Mouse (Mus musculus): Measurements from ENCODE around the gene Grasp. TPM values are rescaled to one million over a fixed set of nuclear protein-coding genes. Genes with fewer than 3 reads are reported as not detected.

The Grasp gene
- polyA plus RNA-seq, 1 experiment from 2014 or later: 6.4 TPM

GRCm38 (mm10) chr15:101191459-101192259 is 32.3 kb upstream of the Grasp start:
- Histone ChIP-seq H3K9ac (replicated peaks; ENCODE audit: low read depth, low read length) (no peak overlapping the region), H3K4me1 (ENCODE audit: control insufficient read depth, insufficient read depth, low read length) (peaks cover 20% of the 10 kb centered on the region), H3K36me3 (ENCODE audit: control insufficient read depth, insufficient read depth, low read length) (peaks cover 22% of the 10 kb centered on the region), H3K27me3 (ENCODE audit: control insufficient read depth, insufficient read depth, low read length) (no peaks in the 10 kb centered on the region), H3K9me3 (ENCODE audit: control insufficient read depth, low read depth, low read length) (no peaks in the 10 kb centered on the region), H3K4me3 (ENCODE audit: low read depth, low read length) (no peak overlapping the region), H3K27ac (ENCODE audit: low read length) (peak overlapping the region; percentile 33; the same call in 1 of the 2 replicates), H3K4me2 (replicated peaks; ENCODE audit: low read depth, low read length) (no peak overlapping the region)
- ATAC-seq (ENCODE audit: insufficient number of reproducible peaks, insufficient read depth, low FRiP score, low read depth): no peak
- WGBS: 31% methylated on average over 13 of the region's 13 CpGs

DNA sequence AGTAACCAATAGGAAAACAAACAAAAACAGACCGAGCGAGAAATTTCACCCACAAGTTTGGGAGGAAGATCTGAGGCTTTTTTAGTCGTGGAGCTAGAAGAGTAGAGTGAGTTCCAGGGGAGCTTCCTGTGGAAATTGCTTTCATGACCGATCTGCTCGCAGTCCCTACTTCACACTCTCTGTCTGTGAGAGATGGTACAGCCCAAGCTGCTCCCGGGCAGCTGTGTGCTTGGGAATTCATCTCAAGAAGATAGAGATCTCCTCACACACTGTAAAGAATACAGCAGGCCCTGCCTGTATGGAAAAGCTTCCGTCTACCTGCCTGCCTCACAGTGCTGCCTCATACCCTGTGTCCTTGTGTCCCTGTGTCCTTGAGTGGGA is 31.7 kb upstream of the Grasp start:
- Histone ChIP-seq H3K4me2 (replicated peaks; ENCODE audit: low read depth, low read length) (no peak overlapping the region), H3K36me3 (ENCODE audit: control insufficient read depth, insufficient read depth, low read length) (peaks cover 22% of the 10 kb centered on the region), H3K9me3 (ENCODE audit: control insufficient read depth, low read depth, low read length) (no peaks in the 10 kb centered on the region), H3K27ac (ENCODE audit: low read length) (no peak overlapping the region), H3K4me1 (ENCODE audit: control insufficient read depth, insufficient read depth, low read length) (peaks cover 20% of the 10 kb centered on the region), H3K9ac (replicated peaks; ENCODE audit: low read depth, low read length) (no peak overlapping the region), H3K4me3 (ENCODE audit: low read depth, low read length) (no peak overlapping the region), H3K27me3 (ENCODE audit: control insufficient read depth, insufficient read depth, low read length) (no peaks in the 10 kb centered on the region)
- 54% methylated on average over 7 of the region's 7 CpGs for WGBS
- ATAC-seq (ENCODE audit: insufficient number of reproducible peaks, insufficient read depth, low FRiP score, low read depth): no peak

DNA sequence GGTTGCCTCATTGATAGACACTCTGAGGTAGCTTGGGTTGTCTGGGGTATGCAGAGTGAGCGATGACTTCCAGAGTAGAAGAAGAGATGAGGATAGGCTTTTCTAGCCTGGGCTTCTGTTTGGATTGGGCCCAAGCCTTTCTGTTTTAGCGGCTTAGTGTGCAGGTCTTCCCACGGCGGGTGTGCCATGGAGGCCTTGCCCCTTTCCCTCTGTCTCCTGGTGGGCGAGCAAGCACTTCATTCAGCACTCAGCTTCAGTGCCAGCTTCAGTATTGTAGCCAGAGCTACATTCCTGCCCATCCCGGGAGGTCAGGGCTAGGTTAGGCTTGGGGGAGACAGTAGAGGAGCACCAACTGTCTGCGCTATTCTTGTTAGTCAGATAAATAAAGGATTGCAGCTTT is 31.3 kb upstream of the Grasp start:
- no peak overlapping the region for H3K4me3 ChIP-seq (ENCODE audit: low read depth, low read length)
- peaks cover 20% of the 10 kb centered on the region for H3K4me1 ChIP-seq (ENCODE audit: control insufficient read depth, insufficient read depth, low read length)

DNA sequence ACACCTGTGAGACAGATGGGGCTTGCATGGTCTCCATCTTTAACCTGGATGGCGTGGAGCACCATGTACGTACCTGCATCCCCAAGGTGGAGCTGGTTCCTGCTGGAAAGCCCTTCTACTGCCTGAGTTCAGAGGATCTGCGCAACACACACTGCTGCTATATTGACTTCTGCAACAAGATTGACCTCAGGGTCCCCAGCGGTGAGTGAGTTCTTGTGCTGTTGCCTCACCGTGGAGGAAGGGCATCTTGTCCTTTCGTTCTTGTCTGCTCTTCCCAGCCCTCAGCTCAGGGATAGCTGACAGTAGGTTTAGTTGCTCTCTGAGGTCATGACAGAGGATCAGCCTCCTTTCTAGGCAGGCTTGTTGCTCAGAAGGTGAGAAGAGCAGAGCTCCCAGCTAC is 30.0 kb upstream of the Grasp start:
- Histone ChIP-seq H3K4me1 (ENCODE audit: control insufficient read depth, insufficient read depth, low read length) (peaks cover 20% of the 10 kb centered on the region), H3K27ac (ENCODE audit: low read length) (no peak overlapping the region), H3K27me3 (ENCODE audit: control insufficient read depth, insufficient read depth, low read length) (no peaks in the 10 kb centered on the region), H3K9me3 (ENCODE audit: control insufficient read depth, low read depth, low read length) (no peaks in the 10 kb centered on the region), H3K9ac (replicated peaks; ENCODE audit: low read depth, low read length) (no peak overlapping the region), H3K36me3 (ENCODE audit: control insufficient read depth, insufficient read depth, low read length) (peaks cover 25% of the 10 kb centered on the region), H3K4me3 (ENCODE audit: low read depth, low read length) (no peak overlapping the region), H3K4me2 (replicated peaks; ENCODE audit: low read depth, low read length) (no peak overlapping the region)
- WGBS: 86% methylated on average over 6 of the region's 6 CpGs
- no peak for ATAC-seq (ENCODE audit: insufficient number of reproducible peaks, insufficient read depth, low FRiP score, low read depth)

More for the DNA sequence above, 31.3 kb upstream of the Grasp start:
- Histone ChIP-seq H3K9ac (replicated peaks; ENCODE audit: low read depth, low read length) (no peak overlapping the region), H3K36me3 (ENCODE audit: control insufficient read depth, insufficient read depth, low read length) (peaks cover 22% of the 10 kb centered on the region), H3K27ac (ENCODE audit: low read length) (no peak overlapping the region), H3K9me3 (ENCODE audit: control insufficient read depth, low read depth, low read length) (no peaks in the 10 kb centered on the region), H3K27me3 (ENCODE audit: control insufficient read depth, insufficient read depth, low read length) (no peaks in the 10 kb centered on the region), H3K4me2 (replicated peaks; ENCODE audit: low read depth, low read length) (no peak overlapping the region)
- ATAC-seq (ENCODE audit: insufficient number of reproducible peaks, insufficient read depth, low FRiP score, low read depth): no peak
- 80% methylated on average over 7 of the region's 7 CpGs for WGBS

DNA sequence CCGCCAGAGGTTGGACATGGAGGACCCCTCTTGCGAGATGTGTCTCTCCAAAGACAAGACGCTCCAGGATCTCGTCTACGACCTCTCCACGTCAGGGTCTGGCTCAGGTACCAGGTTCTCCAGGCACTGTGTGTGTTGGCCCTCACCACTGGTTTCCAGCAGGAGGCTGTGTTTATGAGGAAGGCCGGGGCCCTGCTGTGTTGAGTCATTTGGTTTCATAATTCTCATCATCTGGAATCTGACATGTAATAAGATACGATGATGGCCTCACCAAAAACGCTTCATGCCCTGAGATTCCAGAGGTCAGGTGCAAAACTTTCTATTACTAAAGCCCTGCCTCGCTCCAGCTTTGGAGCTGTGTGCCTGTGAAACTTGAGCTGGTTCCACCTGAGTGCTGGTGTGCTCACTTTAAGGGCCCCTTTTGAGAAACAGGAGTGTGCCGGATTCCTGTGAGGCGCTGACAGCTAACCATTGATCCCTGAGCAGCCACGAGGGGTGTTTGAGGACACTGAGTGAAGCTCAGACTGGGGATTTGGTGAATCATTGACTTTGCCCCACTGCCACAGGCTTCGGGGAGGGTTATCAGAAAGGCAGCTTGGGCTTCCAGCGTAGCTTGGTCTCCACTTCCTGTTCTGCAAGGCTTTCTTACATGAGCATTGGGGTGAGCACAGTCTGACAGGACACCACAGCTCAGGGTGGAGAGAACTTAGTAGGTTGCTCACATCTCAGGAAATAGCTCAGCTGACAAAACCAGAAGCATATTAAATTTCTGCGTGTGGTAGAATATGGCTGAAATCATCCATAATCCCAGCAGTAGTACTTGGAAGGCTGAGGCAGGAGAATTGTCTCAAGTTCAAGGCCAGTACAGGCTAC is 28.8 kb upstream of the Grasp start:
- Histone ChIP-seq H3K4me3 (ENCODE audit: low read depth, low read length) (no peak overlapping the region), H3K27ac (ENCODE audit: low read length) (no peak overlapping the region), H3K27me3 (ENCODE audit: control insufficient read depth, insufficient read depth, low read length) (no peaks in the 10 kb centered on the region), H3K4me2 (replicated peaks; ENCODE audit: low read depth, low read length) (no peak overlapping the region), H3K9ac (replicated peaks; ENCODE audit: low read depth, low read length) (no peak overlapping the region), H3K4me1 (ENCODE audit: control insufficient read depth, insufficient read depth, low read length) (peaks cover 20% of the 10 kb centered on the region), H3K36me3 (ENCODE audit: control insufficient read depth, insufficient read depth, low read length) (peaks cover 32% of the 10 kb centered on the region), H3K9me3 (ENCODE audit: control insufficient read depth, low read depth, low read length) (no peaks in the 10 kb centered on the region)
- no peak for ATAC-seq (ENCODE audit: insufficient number of reproducible peaks, insufficient read depth, low FRiP score, low read depth)
- WGBS: 75% methylated on average over 16 of the region's 16 CpGs

GRCm38 (mm10) chr15:101196079-101196795 is 27.8 kb upstream of the Grasp start:
- H3K9me3 ChIP-seq (ENCODE audit: control insufficient read depth, low read depth, low read length): no peaks in the 10 kb centered on the region
- H3K9ac ChIP-seq (replicated peaks; ENCODE audit: low read depth, low read length): no peak overlapping the region
- H3K36me3 ChIP-seq (ENCODE audit: control insufficient read depth, insufficient read depth, low read length): peaks cover 43% of the 10 kb centered on the region
- H3K4me1 ChIP-seq (ENCODE audit: control insufficient read depth, insufficient read depth, low read length): peaks cover 14% of the 10 kb centered on the region
- H3K4me3 ChIP-seq (ENCODE audit: low read depth, low read length): no peak overlapping the region
- H3K4me2 ChIP-seq (replicated peaks; ENCODE audit: low read depth, low read length): no peak overlapping the region
- no peaks in the 10 kb centered on the region for H3K27me3 ChIP-seq (ENCODE audit: control insufficient read depth, insufficient read depth, low read length)
- ATAC-seq (ENCODE audit: insufficient number of reproducible peaks, insufficient read depth, low FRiP score, low read depth): no peak
- H3K27ac ChIP-seq (ENCODE audit: low read length): no peak overlapping the region
- 92% methylated on average over 8 of the region's 8 CpGs for WGBS

DNA sequence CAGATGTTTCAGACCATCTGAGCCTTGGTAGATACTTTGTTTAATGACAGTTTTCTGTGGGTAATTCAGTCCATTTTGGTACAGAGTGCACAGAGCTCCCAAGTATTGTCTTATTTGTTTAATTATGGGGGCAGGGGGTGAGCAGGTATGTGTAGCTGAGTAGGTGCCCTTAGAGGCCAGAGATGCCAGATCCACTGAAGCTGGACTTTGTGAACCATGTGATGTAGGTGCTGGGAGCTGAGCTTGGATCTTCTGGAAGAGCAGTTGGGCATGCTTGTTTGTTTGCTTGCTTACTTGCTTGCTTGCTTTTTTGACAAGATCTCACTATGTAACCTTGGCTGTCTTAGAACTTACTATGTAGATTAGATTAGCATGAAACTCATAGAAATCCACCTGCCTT is 27.0 kb upstream of the Grasp start:
- peaks cover 48% of the 10 kb centered on the region for H3K36me3 ChIP-seq (ENCODE audit: control insufficient read depth, insufficient read depth, low read length)
- H3K4me3 ChIP-seq (ENCODE audit: low read depth, low read length): no peak overlapping the region
- H3K9ac ChIP-seq (replicated peaks; ENCODE audit: low read depth, low read length): no peak overlapping the region
- ATAC-seq (ENCODE audit: insufficient number of reproducible peaks, insufficient read depth, low FRiP score, low read depth): no peak
- H3K4me2 ChIP-seq (replicated peaks; ENCODE audit: low read depth, low read length): no peak overlapping the region
- peaks cover 7% of the 10 kb centered on the region; the same call in 1 of the 2 replicates for H3K4me1 ChIP-seq (ENCODE audit: control insufficient read depth, insufficient read depth, low read length)
- H3K9me3 ChIP-seq (ENCODE audit: control insufficient read depth, low read depth, low read length): no peaks in the 10 kb centered on the region
- no peaks in the 10 kb centered on the region for H3K27me3 ChIP-seq (ENCODE audit: control insufficient read depth, insufficient read depth, low read length)
- H3K27ac ChIP-seq (ENCODE audit: low read length): no peak overlapping the region

- no peaks in the 10 kb centered on the region for H3K9me3 ChIP-seq (ENCODE audit: control insufficient read depth, low read depth, low read length)
- no peak for ATAC-seq (ENCODE audit: insufficient number of reproducible peaks, insufficient read depth, low FRiP score, low read depth)
- H3K9ac ChIP-seq (replicated peaks; ENCODE audit: low read depth, low read length): no peak overlapping the region
- no peaks in the 10 kb centered on the region for H3K27me3 ChIP-seq (ENCODE audit: control insufficient read depth, insufficient read depth, low read length)
- peaks cover 55% of the 10 kb centered on the region for H3K36me3 ChIP-seq (ENCODE audit: control insufficient read depth, insufficient read depth, low read length)
- H3K27ac ChIP-seq (ENCODE audit: low read length): no peak overlapping the region
- no peak overlapping the region for H3K4me2 ChIP-seq (replicated peaks; ENCODE audit: low read depth, low read length)
- H3K4me1 ChIP-seq (ENCODE audit: control insufficient read depth, insufficient read depth, low read length): 0 out of 2 replicates have a peak, but pooled peaks cover 4% of the 10 kb centered on the region
- H3K4me3 ChIP-seq (ENCODE audit: low read depth, low read length): no peak overlapping the region
- 77% methylated on average over 15 of the region's 15 CpGs for WGBS
Measured at GRCm38 (mm10) chr15:101197497-101198179, 26.4 kb upstream of the Grasp start.
